8 mouse cellular contexts compared by ENCODE assay signal in genomic region chr7:127708207-127709078, GRCm38 (mm10). TPM values are rescaled to one million over a fixed set of nuclear protein-coding genes. Genes with fewer than 3 reads are reported as not detected.
DNase-seq lines count a peak whose midpoint lies in the region; ATAC-seq and TF ChIP-seq lines count a peak whose summit lies in the region.

Gene Bcl7c, minus strand, starts transcription at chr7:127708933.

- intact Hi-C loops in heart, postnatal 25 days (cut with DNase I): loop anchor here (1.0 kb wide), 1 partner anchor 33 kb away; no protein-coding TSS in a partner anchor

- peaks cover 33% of the 10 kb centered on the region for H3K4me1 ChIP-seq in forebrain, embryonic 16.5 days (replicated peaks; ENCODE audit: control insufficient read depth, insufficient read depth, low read length)
- H3K4me1 ChIP-seq in lung, embryonic 14.5 days (ENCODE audit: insufficient read depth): peaks cover 27% of the 10 kb centered on the region

- TF ChIP-seq CTCF in layer of hippocampus, adult 2 months (conservative IDR thresholded peaks at IDR 0.05): peak; percentile 74
- TF ChIP-seq CTCF in lung, embryonic 14.5 days (IDR thresholded peaks at IDR 0.05; ENCODE audit: low read depth): peak; percentile 58

- H3K4me2 ChIP-seq in forebrain, embryonic 16.5 days (ENCODE audit: low read length): peak within 1 kb of the TSS; percentile 61
- H3K4me2 ChIP-seq in lung, embryonic 14.5 days: peak within 1 kb of the TSS; percentile 92

- no peaks in the 10 kb centered on the region for H3K27me3 ChIP-seq in forebrain, embryonic 16.5 days (replicated peaks; ENCODE audit: control insufficient read depth, insufficient read depth, low read length)
- H3K27me3 ChIP-seq in lung, embryonic 14.5 days (ENCODE audit: insufficient read depth, low read length): no peaks in the 10 kb centered on the region

- H3K9me3 ChIP-seq in forebrain, embryonic 16.5 days (ENCODE audit: control insufficient read depth, low read length): no peaks in the 10 kb centered on the region
- no peaks in the 10 kb centered on the region for H3K9me3 ChIP-seq in lung, embryonic 14.5 days (ENCODE audit: low read depth, low read length)

- H3K4me3 ChIP-seq in forebrain, embryonic 16.5 days (replicated peaks; ENCODE audit: low read length): peak within 1 kb of the TSS; percentile 77
- H3K4me3 ChIP-seq in layer of hippocampus, adult 2 months: peak within 1 kb of the TSS; percentile 84
- H3K4me3 ChIP-seq in lung, embryonic 14.5 days (ENCODE audit: low read depth, low read length): peak within 1 kb of the TSS; percentile 72

- ATAC-seq in forebrain, embryonic 16.5 days: peak; percentile 84
- peak; percentile 85 for ATAC-seq in lung, embryonic 14.5 days (ENCODE audit: insufficient read depth)
- ATAC-seq in neutrophil, adult 5-6 weeks (ENCODE audit: extremely low read depth, insufficient number of reproducible peaks, low FRiP score, poor library complexity, severe bottlenecking): peak; percentile 57

- DNase-seq in MEL-GATA-1-ER (ENCODE audit: extremely low read depth, low read depth): peak; percentile 82
- peak; percentile 81 to 93 for DNase-seq in cerebellum, adult 18-20 months
- DNase-seq in heart, postnatal 25 days (ENCODE audit: low spot score): peak; percentile 88
- DNase-seq in layer of hippocampus, adult 2 months (ENCODE audit: low spot score in 2 of 2): peak; percentile 81 to 85
- peak; percentile 98 for DNase-seq in lung, embryonic 14.5 days
- DNase-seq in thymus, adult 18-20 months: peak; percentile 74 to 86

- H3K9ac ChIP-seq in forebrain, embryonic 16.5 days (replicated peaks; ENCODE audit: low read depth, low read length): peak within 1 kb of the TSS; percentile 87
- H3K9ac ChIP-seq in lung, embryonic 14.5 days: peak within 1 kb of the TSS; percentile 75

- 0% methylated on average over 75 of the region's 90 CpGs for WGBS in forebrain, embryonic 16.5 days
- under 1% methylated on average over 66 of the region's 90 CpGs for WGBS in lung, embryonic 14.5 days

- peak within 1 kb of the TSS; percentile 91 for H3K27ac ChIP-seq in forebrain, embryonic 16.5 days (ENCODE audit: low read length)
- H3K27ac ChIP-seq in layer of hippocampus, adult 2 months: peak within 1 kb of the TSS; percentile 92
- peak within 1 kb of the TSS; percentile 99 for H3K27ac ChIP-seq in lung, embryonic 14.5 days (ENCODE audit: low read depth)

- no peaks in the 10 kb centered on the region for H3K36me3 ChIP-seq in forebrain, embryonic 16.5 days (ENCODE audit: control insufficient read depth, insufficient read depth)
- peaks cover 34% of the 10 kb centered on the region for H3K36me3 ChIP-seq in lung, embryonic 14.5 days (ENCODE audit: insufficient read depth)

RNA-seq across cellular contexts. Expression of gene Bcl7c, which starts in this region (rescaled TPM):
- 30.6 and 33.8 TPM in 2 replicates for polyA plus RNA-seq in forebrain, embryonic 16.5 days (2015; fragmentation: Nextera tagmentation; extraction: Ambion mirVana)
- total RNA-seq in heart, postnatal 25 days (2021): 10 to 100 TPM; 36.6 to 41.5 TPM
- total RNA-seq in layer of hippocampus, adult 2 months (2021): 10 to 100 TPM; 20.1 to 26.6 TPM
- polyA plus RNA-seq in lung, embryonic 14.5 days (2014; fragmentation: Nextera tagmentation; extraction: Ambion mirVana): 58.8 and 65.1 TPM in 2 replicates
- total RNA-seq in neutrophil, adult 5-6 weeks (2017): 11.6 and 17.4 TPM in 2 replicates

Comparison
In these comparisons a context has a peak if more than half of its experiments do, and no peak if none do; other contexts are left out.
1. Peak in every context shown above with its lines: DNase-seq, ATAC-seq, H3K4me3 ChIP-seq and H3K27ac ChIP-seq.